Mouse (Mus musculus): Measurements from ENCODE around the gene Arhgap18. TPM values are rescaled to one million over a fixed set of nuclear protein-coding genes. Genes with fewer than 3 reads are reported as not detected.
A peak's percentile ranks its signal among the peaks of the same experiment; 100 is the strongest.
"Not testable (repeated sequence)": the region's sequence is repeated elsewhere in the genome, so short reads cannot be mapped to it uniquely, and the experiment has no call there.

Arhgap18 gene
- polyA plus RNA-seq, 2 experiments = 3.5 to 6.8 TPM

GRCm38 (mm10) chr10:26920383-26920979 is 167.3 kb downstream of the Arhgap18 start:
- no peak overlapping the region for H3K9ac ChIP-seq (replicated peaks)
- no peak overlapping the region for H3K4me2 ChIP-seq (ENCODE audit: low read depth)
- 64% methylated on average over 8 of the region's 8 CpGs for WGBS (ENCODE audit: insufficient replicate concordance)
- H3K27me3 ChIP-seq (ENCODE audit: control insufficient read depth, insufficient read depth, low read length) = no peaks in the 10 kb centered on the region
- peak; percentile 67 for ATAC-seq (ENCODE audit: insufficient read depth)
- H3K27ac ChIP-seq = no peak overlapping the region; the same call in 1 of the 2 replicates
- no peak overlapping the region for H3K4me3 ChIP-seq (ENCODE audit: insufficient read depth in 1 of 2, low read depth in 2 of 2, low read length in 2 of 2)
- TF ChIP-seq EP300 (IDR thresholded peaks at IDR 0.05; ENCODE audit: low read depth) (no peak), CTCF (IDR thresholded peaks at IDR 0.05; ENCODE audit: low read depth) (no peak)
- H3K9me3 ChIP-seq (ENCODE audit: control insufficient read depth, low read length) = no peaks in the 10 kb centered on the region
- DNase-seq (ENCODE audit: low read depth in 3 of 3, low spot score in 3 of 3) = peak; percentile 16 to 26 (median 23)
- H3K4me1 ChIP-seq (replicated peaks; ENCODE audit: control insufficient read depth in 2 of 2, insufficient read depth in 2 of 2, low read length in 1 of 2) = no peaks in the 10 kb centered on the region
- no peaks in the 10 kb centered on the region for H3K36me3 ChIP-seq (replicated peaks; ENCODE audit: control insufficient read depth, insufficient read depth, low read depth)

GRCm38 (mm10) chr10:26936056-26936455 is 182.8 kb downstream of the Arhgap18 start:
- not testable (repeated sequence) for H3K36me3 ChIP-seq (replicated peaks; ENCODE audit: control insufficient read depth, insufficient read depth, low read depth); H3K9ac ChIP-seq (replicated peaks); H3K4me2 ChIP-seq (ENCODE audit: low read depth); H3K9me3 ChIP-seq (ENCODE audit: control insufficient read depth, low read length); H3K27me3 ChIP-seq (ENCODE audit: control insufficient read depth, insufficient read depth, low read length); DNase-seq (ENCODE audit: low read depth in 3 of 3, low spot score in 3 of 3); H3K4me3 ChIP-seq (ENCODE audit: insufficient read depth in 1 of 2, low read depth in 2 of 2, low read length in 2 of 2); ATAC-seq (ENCODE audit: insufficient read depth); H3K4me1 ChIP-seq (replicated peaks; ENCODE audit: control insufficient read depth in 2 of 2, insufficient read depth in 2 of 2, low read length in 1 of 2); H3K27ac ChIP-seq
- 78% methylated on average over 6 of the region's 6 CpGs for WGBS (ENCODE audit: insufficient replicate concordance)

GRCm38 (mm10) chr10:26938464-26938863 is 185.2 kb downstream of the Arhgap18 start:
- H3K27ac ChIP-seq; H3K4me1 ChIP-seq (replicated peaks; ENCODE audit: control insufficient read depth in 2 of 2, insufficient read depth in 2 of 2, low read length in 1 of 2); H3K36me3 ChIP-seq (replicated peaks; ENCODE audit: control insufficient read depth, insufficient read depth, low read depth); ATAC-seq (ENCODE audit: insufficient read depth); H3K9me3 ChIP-seq (ENCODE audit: control insufficient read depth, low read length); H3K27me3 ChIP-seq (ENCODE audit: control insufficient read depth, insufficient read depth, low read length); H3K9ac ChIP-seq (replicated peaks); H3K4me2 ChIP-seq (ENCODE audit: low read depth); DNase-seq (ENCODE audit: low read depth in 3 of 3, low spot score in 3 of 3); H3K4me3 ChIP-seq (ENCODE audit: insufficient read depth in 1 of 2, low read depth in 2 of 2, low read length in 2 of 2): not testable (repeated sequence)
- WGBS (ENCODE audit: insufficient replicate concordance) = 73% methylated on average over 4 of the region's 4 CpGs

- TF ChIP-seq EP300 (IDR thresholded peaks at IDR 0.05; ENCODE audit: low read depth) (no peak), CTCF (IDR thresholded peaks at IDR 0.05; ENCODE audit: low read depth) (no peak)
- no peaks in the 10 kb centered on the region for H3K36me3 ChIP-seq (replicated peaks; ENCODE audit: control insufficient read depth, insufficient read depth, low read depth)
- DNase-seq (ENCODE audit: low read depth in 3 of 3, low spot score in 3 of 3) (no peak), ATAC-seq (ENCODE audit: insufficient read depth) (no peak)
- no peak overlapping the region for H3K27ac ChIP-seq
- H3K4me1 ChIP-seq (replicated peaks; ENCODE audit: control insufficient read depth in 2 of 2, insufficient read depth in 2 of 2, low read length in 1 of 2) = no peaks in the 10 kb centered on the region; a peak in 1 of 4 replicates
- no peak overlapping the region for H3K4me2 ChIP-seq (ENCODE audit: low read depth)
- H3K4me3 ChIP-seq (ENCODE audit: insufficient read depth in 1 of 2, low read depth in 2 of 2, low read length in 2 of 2) = no peak overlapping the region
- H3K9me3 ChIP-seq (ENCODE audit: control insufficient read depth, low read length) = no peaks in the 10 kb centered on the region
- H3K27me3 ChIP-seq (ENCODE audit: control insufficient read depth, insufficient read depth, low read length) = no peaks in the 10 kb centered on the region
- no peak overlapping the region for H3K9ac ChIP-seq (replicated peaks)
- WGBS (ENCODE audit: insufficient replicate concordance) = 17% methylated on average over 1 of the region's 1 CpGs
These were observed 186.3 kb downstream of the Arhgap18 start for GRCm38 (mm10) chr10:26939549-26939948.

- Histone ChIP-seq H3K27me3 (ENCODE audit: control insufficient read depth, insufficient read depth, low read length) (no peaks in the 10 kb centered on the region), H3K4me2 (ENCODE audit: low read depth) (no peak overlapping the region), H3K4me1 (replicated peaks; ENCODE audit: control insufficient read depth in 2 of 2, insufficient read depth in 2 of 2, low read length in 1 of 2) (peaks cover 4 to 14% of the 10 kb centered on the region in 2 experiments), H3K4me3 (ENCODE audit: insufficient read depth in 1 of 2, low read depth in 2 of 2, low read length in 2 of 2) (no peak overlapping the region), H3K9ac (replicated peaks) (no peak overlapping the region), H3K36me3 (replicated peaks; ENCODE audit: control insufficient read depth, insufficient read depth, low read depth) (no peaks in the 10 kb centered on the region), H3K9me3 (ENCODE audit: control insufficient read depth, low read length) (no peaks in the 10 kb centered on the region), H3K27ac (no peak overlapping the region)
- 24% methylated on average over 2 of the region's 2 CpGs for WGBS (ENCODE audit: insufficient replicate concordance)
- DNase-seq (ENCODE audit: low read depth in 3 of 3, low spot score in 3 of 3) (no peak), ATAC-seq (ENCODE audit: insufficient read depth) (no peak)
- TF ChIP-seq CTCF (IDR thresholded peaks at IDR 0.05; ENCODE audit: low read depth) = no peak
- TF ChIP-seq EP300 (IDR thresholded peaks at IDR 0.05; ENCODE audit: low read depth) = peak; percentile 52
These were observed 195.1 kb downstream of the Arhgap18 start for GRCm38 (mm10) chr10:26948331-26948730.
